Mouse (Mus musculus) small intestine, adult 2 months (tissue): ENCODE measurements around the gene Serpinb5. TPM values are rescaled to one million over a fixed set of nuclear protein-coding genes. Genes with fewer than 3 reads are reported as not detected.

ENCODE experiments used
- H3K27ac ChIP-seq: fragments of 200-500 bp; 2 replicates; pipeline ENCODE4 v1.5.1; 2012; ENCODE audit warnings: low read depth, low read length, control low read depth, inconsistent platforms; ENCODE audit not compliant: insufficient read depth
- H3K27me3 ChIP-seq: fragments of 200-500 bp; 2 replicates; pipeline ENCODE4 v1.6.1; 2012; ENCODE audit warnings: mild to moderate bottlenecking, moderate library complexity, low read length, inconsistent platforms; ENCODE audit not compliant: control insufficient read depth, insufficient read depth
- H3K36me3 ChIP-seq: fragments of 200-500 bp; 2 replicates; pipeline ENCODE4 v1.6.1; 2012; ENCODE audit warnings: mild to moderate bottlenecking, low read length, control low read depth, inconsistent platforms; ENCODE audit not compliant: control insufficient read depth, insufficient read depth
- H3K4me1 ChIP-seq: fragments of 200-500 bp; 2 replicates; pipeline ENCODE4 v1.6.1; 2012; ENCODE audit warnings: low read length, inconsistent platforms, mixed read lengths; ENCODE audit not compliant: control insufficient read depth, insufficient read depth, insufficient read length
- H3K4me3 ChIP-seq: fragments of 200-500 bp; 2 replicates; pipeline ENCODE4 v1.5.1; 2012; ENCODE audit warnings: low read depth, mild to moderate bottlenecking, control low read depth, inconsistent platforms, low read length, moderate library complexity
- CTCF ChIP-seq: fragments of 200-500 bp; IDR thresholded peaks from 2 replicates; pipeline ENCODE4 v1.5.1; 2012; ENCODE audit warnings: low read depth, mild to moderate bottlenecking, control low read depth, inconsistent platforms, low read length, moderate library complexity, mixed read lengths; ENCODE audit not compliant: insufficient replicate concordance, insufficient read length; ENCODE audit errors: extremely low read depth
- POLR2A ChIP-seq: fragments of 200-500 bp; IDR thresholded peaks from 2 replicates; pipeline ENCODE4 v1.6.1; 2012; ENCODE audit warnings: low read depth, mild to moderate bottlenecking, control low read depth, inconsistent platforms, low read length, moderate library complexity
- WGBS: fragments of 180-500 bp; shearing (Covaris S2); methylation state at CpG from one replicate; pipeline ENCODE4 v1.1.7; 2018; 5-methylcytosine and 5-hydroxymethylcytosine counted together
- polyA plus RNA-seq: library from polyadenylated mRNA; depleted of rRNA; stranded (reverse); fragments of >200 nt; gene quantifications from 2 replicates; pipeline ENCODE4 v1.2.3, GENCODE M21; 2012; rRNA removed

Serpinb5 gene
- 0.37 and 0.53 TPM in 2 replicates for polyA plus RNA-seq

DNA sequence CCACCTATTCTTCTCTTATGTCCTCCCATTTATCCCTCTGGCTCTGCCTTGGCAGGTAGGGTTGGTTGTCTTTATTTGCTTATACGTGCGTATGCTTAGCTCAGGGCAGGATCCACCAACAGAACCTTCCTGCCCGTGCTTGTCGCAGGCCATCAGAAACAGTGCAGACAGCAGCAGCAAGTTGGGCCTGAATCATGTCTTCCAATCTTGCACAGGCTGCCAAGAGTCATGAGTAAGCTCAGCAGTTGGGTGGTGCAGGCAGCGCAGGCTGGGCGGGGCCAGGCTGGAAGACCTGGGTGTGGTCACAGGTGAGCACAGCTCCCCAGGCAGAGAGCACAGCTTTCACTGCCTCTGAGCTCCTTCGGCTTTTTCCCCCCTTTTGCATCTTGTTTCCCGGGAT, at the start of gene Serpinb5:
TSS of gene Serpinb5 (plus strand) at position 327 of the 400 bp plus-strand sequence.
- peaks cover 2% of the 10 kb centered on the region; the same call in 1 of the 2 replicates for H3K4me1 ChIP-seq
- no peaks in the 10 kb centered on the region for H3K27me3 ChIP-seq
- H3K36me3 ChIP-seq: no peaks in the 10 kb centered on the region
- H3K4me3 ChIP-seq: peak within 1 kb of the TSS; percentile 20; the same call in 1 of the 2 replicates
- 34% methylated on average over 8 of the region's 8 CpGs for WGBS
- no peak for TF ChIP-seq CTCF
- no peak for TF ChIP-seq POLR2A
- H3K27ac ChIP-seq: no peak within 1 kb of the TSS

DNA sequence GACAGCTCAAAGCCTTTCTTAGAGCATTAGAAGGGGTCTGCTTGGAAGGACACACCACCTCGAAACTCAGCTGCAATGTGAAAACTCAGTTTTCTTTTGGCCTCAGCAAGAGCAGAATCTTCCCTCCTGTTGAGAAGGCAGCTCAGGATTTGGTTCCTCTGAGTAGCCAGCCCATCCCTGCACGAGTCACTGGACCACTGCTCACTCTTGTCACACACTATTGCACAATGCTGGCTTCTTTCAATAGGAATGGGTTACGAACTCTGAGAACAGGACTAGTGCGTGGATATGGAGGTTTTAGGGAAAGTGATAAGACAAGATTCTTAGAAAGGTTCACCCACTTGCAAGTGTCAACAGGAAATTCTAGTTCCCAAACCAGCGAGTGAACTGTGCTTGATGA, 46.1 kb upstream of the Serpinb5 start:
- Histone ChIP-seq H3K4me3 (no peak overlapping the region), H3K27ac (no peak overlapping the region), H3K4me1 (peaks cover 2% of the 10 kb centered on the region; the same call in 1 of the 2 replicates), H3K36me3 (no peaks in the 10 kb centered on the region), H3K27me3 (no peaks in the 10 kb centered on the region)
- TF ChIP-seq POLR2A: no peak
- no peak for TF ChIP-seq CTCF
- 60% methylated on average over 5 of the region's 5 CpGs for WGBS

DNA sequence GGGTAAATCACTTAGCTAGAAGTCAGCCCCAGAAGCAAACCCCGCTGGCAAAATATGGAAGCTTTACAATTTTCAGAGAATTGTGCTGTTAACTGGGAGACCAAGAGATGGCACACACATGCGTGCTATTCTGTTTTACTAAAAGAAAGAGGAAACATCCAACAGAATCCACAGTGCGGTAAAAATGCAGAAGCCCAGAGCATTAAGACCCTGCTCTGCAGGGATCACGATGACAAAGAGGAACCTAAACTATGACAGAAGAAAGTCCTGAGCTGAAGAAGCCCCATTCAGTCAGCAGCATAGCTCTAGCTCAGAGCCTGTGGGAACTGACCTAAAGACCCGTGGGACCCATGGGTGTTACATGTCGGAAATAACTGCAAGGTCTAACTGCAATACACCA, 45.7 kb upstream of the Serpinb5 start:
- Histone ChIP-seq H3K27me3 (no peaks in the 10 kb centered on the region), H3K27ac (no peak overlapping the region), H3K4me1 (peaks cover 2% of the 10 kb centered on the region; the same call in 1 of the 2 replicates), H3K4me3 (no peak overlapping the region), H3K36me3 (no peaks in the 10 kb centered on the region)
- 82% methylated on average over 6 of the region's 6 CpGs for WGBS
- TF ChIP-seq POLR2A: no peak
- TF ChIP-seq CTCF: no peak

DNA sequence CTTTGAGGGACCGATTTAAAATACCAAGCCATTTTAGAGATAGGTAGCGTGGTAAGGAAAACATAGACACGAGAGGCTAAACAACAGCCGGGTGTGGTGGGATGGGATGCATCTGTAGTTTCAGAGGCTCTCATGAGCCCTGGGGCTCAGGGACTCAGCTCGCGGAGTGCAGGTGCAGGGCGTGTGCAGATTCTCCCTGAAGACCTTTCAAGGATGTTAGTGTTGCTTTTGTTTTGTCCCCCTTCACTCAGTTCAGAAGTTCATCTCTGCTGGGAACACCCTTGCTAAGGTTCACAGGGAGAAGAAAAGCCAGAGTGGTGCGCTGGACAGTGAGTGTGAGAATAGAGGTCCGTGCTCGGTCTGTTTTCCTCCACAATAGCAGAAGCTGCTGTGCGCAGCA, 44.2 kb upstream of the Serpinb5 start:
- Histone ChIP-seq H3K27ac (no peak overlapping the region), H3K4me1 (peaks cover 2% of the 10 kb centered on the region; the same call in 1 of the 2 replicates), H3K27me3 (no peaks in the 10 kb centered on the region), H3K4me3 (no peak overlapping the region), H3K36me3 (no peaks in the 10 kb centered on the region)
- TF ChIP-seq POLR2A: no peak
- no peak for TF ChIP-seq CTCF
- 74% methylated on average over 11 of the region's 11 CpGs for whole genome bisulfite sequencing

DNA sequence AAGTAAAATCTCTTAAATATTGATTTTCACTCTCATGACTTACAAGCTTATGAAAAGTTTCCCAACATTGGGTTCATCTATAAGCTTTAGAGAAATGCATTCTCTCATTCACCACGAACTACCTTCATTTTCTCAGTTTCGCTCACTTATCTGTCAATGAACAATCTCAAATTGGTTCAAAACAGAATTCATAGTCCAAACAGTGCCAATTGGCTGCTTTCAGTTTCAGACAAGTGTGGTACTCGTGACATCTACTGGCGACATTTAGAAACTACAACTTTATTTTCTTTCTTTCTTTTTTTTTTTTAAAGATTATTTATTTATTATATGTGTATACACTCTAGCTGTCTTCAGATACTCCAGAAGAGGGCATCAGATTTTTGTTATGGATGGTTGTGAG, 42.6 kb upstream of the Serpinb5 start:
- no peaks in the 10 kb centered on the region for H3K36me3 ChIP-seq

DNA sequence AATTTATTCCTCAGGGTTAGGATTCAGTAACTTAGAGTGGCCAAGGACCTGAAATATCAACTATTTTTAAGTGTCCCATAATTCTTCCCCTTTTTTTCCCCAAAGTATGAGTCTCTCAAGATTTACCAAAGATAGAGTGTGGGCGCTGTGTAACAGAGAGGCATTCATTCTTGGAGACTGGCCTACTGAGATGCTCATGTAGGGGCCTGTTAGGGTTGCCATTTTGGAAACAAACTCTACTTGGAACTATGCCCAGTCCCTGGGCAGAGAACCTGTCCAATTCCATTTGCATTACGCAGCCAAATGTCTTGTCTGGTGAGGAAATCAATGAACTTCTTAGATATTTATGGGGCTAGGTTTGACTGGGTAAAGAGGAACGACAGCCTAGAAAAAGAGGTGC, 38.7 kb upstream of the Serpinb5 start:
- Histone ChIP-seq H3K27ac (no peak overlapping the region), H3K4me1 (no peaks in the 10 kb centered on the region), H3K4me3 (no peak overlapping the region), H3K36me3 (no peaks in the 10 kb centered on the region), H3K27me3 (no peaks in the 10 kb centered on the region)
- 60% methylated on average over 3 of the region's 3 CpGs for WGBS
- no peak for TF ChIP-seq CTCF
- TF ChIP-seq POLR2A: no peak

More for the DNA sequence above, 42.6 kb upstream of the Serpinb5 start:
- TF ChIP-seq POLR2A: no peak
- no peak for TF ChIP-seq CTCF
- H3K4me3 ChIP-seq: no peak overlapping the region
- H3K4me1 ChIP-seq: no peaks in the 10 kb centered on the region
- H3K27me3 ChIP-seq: no peaks in the 10 kb centered on the region
- H3K27ac ChIP-seq: no peak overlapping the region
- WGBS: 2% methylated on average over 4 of the region's 4 CpGs

DNA sequence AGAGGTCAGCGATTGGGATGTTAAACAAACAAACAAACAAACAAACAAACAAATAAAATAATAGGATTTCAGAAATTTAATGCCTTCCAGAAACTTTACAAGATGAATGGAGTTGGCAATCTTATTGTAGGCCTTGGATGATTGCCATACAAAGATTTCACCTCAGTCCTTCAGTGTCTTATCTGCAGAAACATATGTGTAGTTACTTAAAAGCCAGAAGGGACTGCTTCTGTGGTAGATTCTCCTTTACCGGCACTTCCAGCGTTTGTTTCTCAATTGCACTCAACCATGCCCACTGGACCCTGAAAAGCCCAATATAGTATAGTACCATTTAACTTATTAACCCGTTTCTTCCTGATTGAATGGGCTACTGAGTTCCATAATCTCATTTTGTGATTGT, 32.2 kb upstream of the Serpinb5 start:
- H3K27me3 ChIP-seq: no peaks in the 10 kb centered on the region
- WGBS: 56% methylated on average over 4 of the region's 4 CpGs
- TF ChIP-seq CTCF (no peak), POLR2A (no peak)
- H3K4me3 ChIP-seq: no peak overlapping the region
- no peaks in the 10 kb centered on the region for H3K4me1 ChIP-seq
- H3K36me3 ChIP-seq: no peaks in the 10 kb centered on the region
- no peak overlapping the region for H3K27ac ChIP-seq

DNA sequence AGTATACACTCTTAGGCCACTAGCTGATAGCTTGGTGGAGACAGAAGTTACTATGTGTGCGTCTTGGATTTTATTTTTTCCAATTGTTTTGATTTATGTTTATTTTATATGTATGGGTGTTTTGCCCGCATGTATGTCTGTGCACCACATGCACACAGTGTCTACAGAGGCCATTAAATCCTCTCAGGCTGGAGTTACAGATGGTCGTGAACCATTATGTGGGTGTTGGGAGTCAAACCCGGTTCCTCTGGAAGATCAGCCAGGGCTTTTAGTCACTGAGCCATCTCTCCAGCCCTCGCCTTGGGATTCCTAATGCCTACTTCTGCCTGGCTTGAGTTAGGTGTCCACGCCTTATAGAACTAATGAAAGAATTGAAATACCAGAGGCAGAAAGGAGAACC, 4.6 kb downstream of the Serpinb5 start:
- H3K4me1 ChIP-seq: peaks cover 4% of the 10 kb centered on the region; the same call in 1 of the 2 replicates
- H3K27me3 ChIP-seq: no peaks in the 10 kb centered on the region
- no peaks in the 10 kb centered on the region for H3K36me3 ChIP-seq
- H3K27ac ChIP-seq: no peak overlapping the region
- WGBS: 84% methylated on average over 6 of the region's 6 CpGs
- H3K4me3 ChIP-seq: no peak overlapping the region
- TF ChIP-seq POLR2A (no peak), CTCF (no peak)
